Mouse (Mus musculus) fat pad, adult 2 months (tissue): ENCODE data around the gene Pold2.

Experiments
- DNase-seq: peaks from one replicate; pipeline ENCODE4 v3.0.0-alpha.2; 2011; ENCODE audit warnings: low read depth, low spot score; ENCODE audit errors: extremely low read depth

The Pold2 gene

DNA sequence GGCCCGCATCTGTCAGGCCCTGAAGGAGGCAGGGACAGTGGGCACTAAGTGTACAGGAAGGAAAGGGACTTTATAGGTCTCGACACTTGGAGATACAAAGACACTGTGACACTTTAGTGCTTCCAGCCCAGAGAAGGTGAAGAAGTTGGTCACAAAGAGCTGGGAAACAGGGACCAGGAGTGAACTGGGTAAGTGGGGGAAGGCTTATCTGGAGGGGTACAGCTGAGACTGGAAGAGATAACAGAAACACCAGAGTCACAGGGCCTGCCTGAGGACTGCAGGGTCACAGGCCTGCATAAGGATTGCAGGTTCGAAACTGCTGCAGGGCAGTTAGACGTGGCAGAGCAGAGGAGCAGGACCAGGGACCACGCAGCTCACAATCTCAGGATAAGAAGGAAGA, 50.2 kb downstream of the Pold2 start:
- DNase-seq, result no peak

- no peak for DNase-seq
Observed at GRCm38 (mm10) chr11:5825432-5825831, 52.7 kb downstream of the Pold2 start.
